Mouse (Mus musculus) MEL (cell line): Measurements from ENCODE around the gene Pisd. TPM values are rescaled to one million over a fixed set of nuclear protein-coding genes. Genes with fewer than 3 reads are reported as not detected.

Source experiments
- DNase-seq: peaks from one replicate; pipeline ENCODE4 v3.0.0; 2011; ENCODE audit warnings: low read depth, low spot score
- H3K27ac ChIP-seq: 2 replicates; pipeline ENCODE4 v1.5.1; 2012; ENCODE audit warnings: low read depth, mild to moderate bottlenecking, control low read depth, low read length, moderate library complexity; ENCODE audit not compliant: control insufficient read depth
- H3K27me3 ChIP-seq, 2 experiments: fragments of 150-350 bp in 1 of 2; sonication (generic) in 1 of 2; 2 replicates each; pipeline ENCODE4 v1.6.1; 2012; ENCODE audit warnings: low read length in 2 of 2, mild to moderate bottlenecking in 2 of 2, improper control_type of control experiment in 1 of 2, moderate library complexity in 1 of 2; ENCODE audit not compliant: insufficient read depth in 2 of 2, control insufficient read depth in 1 of 2
- H3K36me3 ChIP-seq, 2 experiments: 2 replicates each; pipeline ENCODE4 v1.6.1; 2012 to 2014; ENCODE audit warnings: low read length in 2 of 2, improper control_type of control experiment in 1 of 2, inconsistent platforms in 1 of 2, mild to moderate bottlenecking in 1 of 2; ENCODE audit not compliant: insufficient read depth in 2 of 2, control insufficient read depth in 1 of 2
- H3K4me1 ChIP-seq, 2 experiments: fragments of 150-350 bp in 1 of 2; sonication (generic) in 1 of 2; 2 replicates each; pipeline ENCODE4 v1.6.1; 2012; ENCODE audit warnings: low read length in 2 of 2, improper control_type of control experiment in 1 of 2, mild to moderate bottlenecking in 1 of 2; ENCODE audit not compliant: insufficient read depth in 2 of 2, control insufficient read depth in 1 of 2
- H3K4me3 ChIP-seq, 2 experiments: fragments of 150-350 bp in 1 of 2; sonication (generic) in 1 of 2; 2 replicates each; pipeline ENCODE4 v1.5.1; 2012; ENCODE audit warnings: low read depth in 2 of 2, low read length in 2 of 2, mild to moderate bottlenecking in 2 of 2, moderate library complexity in 2 of 2, control low read depth in 1 of 2, improper control_type of control experiment in 1 of 2; ENCODE audit not compliant: control insufficient read depth in 1 of 2, insufficient read depth in 1 of 2
- H3K79me2 ChIP-seq: 2 replicates; pipeline ENCODE4 v1.6.1; 2012; ENCODE audit warnings: mild to moderate bottlenecking, low read length, moderate library complexity; ENCODE audit not compliant: control insufficient read depth, poor library complexity, insufficient read depth
- H3K9ac ChIP-seq: 2 replicates; pipeline ENCODE4 v1.6.1; 2012; ENCODE audit warnings: low read depth, mild to moderate bottlenecking, control low read depth, low read length, moderate library complexity; ENCODE audit not compliant: control insufficient read depth, poor library complexity, severe bottlenecking
- H3K9me3 ChIP-seq: fragments of 150-350 bp; sonication (generic); replicated peaks from 2 replicates; pipeline ENCODE4 v1.6.1; 2012; ENCODE audit warnings: mild to moderate bottlenecking, low read length, improper control_type of control experiment, moderate library complexity; ENCODE audit not compliant: insufficient read depth
- BHLHE40 ChIP-seq: IDR thresholded peaks from 2 replicates; pipeline ENCODE4 v1.6.1; 2012; ENCODE audit warnings: low read depth, mild to moderate bottlenecking, inconsistent platforms, low read length, improper control_type of control experiment, borderline replicate concordance
- CHD2 ChIP-seq: IDR thresholded peaks from 2 replicates; pipeline ENCODE4 v1.6.1; 2011; ENCODE audit warnings: low read length, improper control_type of control experiment
- CTCF ChIP-seq, 3 experiments: IDR thresholded peaks in 2 of 3; conservative IDR thresholded peaks in 1 of 3; 2 replicates each; pipeline ENCODE4 v1.5.1; 2011 to 2012; ENCODE audit warnings: low read length in 3 of 3, low read depth in 2 of 3, mild to moderate bottlenecking in 2 of 3, improper control_type of control experiment in 1 of 3, inconsistent platforms in 1 of 3, mixed read lengths in 1 of 3, moderate library complexity in 1 of 3; ENCODE audit not compliant: control insufficient read depth in 1 of 3, insufficient read depth in 1 of 3, poor library complexity in 1 of 3, severe bottlenecking in 1 of 3
- ETS1 ChIP-seq: IDR thresholded peaks from 2 replicates; pipeline ENCODE4 v1.6.1; 2012; ENCODE audit warnings: low read depth, mild to moderate bottlenecking, inconsistent platforms, low read length, improper control_type of control experiment, moderate library complexity
- GABPA ChIP-seq: IDR thresholded peaks from 2 replicates; pipeline ENCODE4 v1.6.1; 2012; ENCODE audit warnings: low read depth, mild to moderate bottlenecking, inconsistent platforms, low read length, improper control_type of control experiment, moderate library complexity
- HCFC1 ChIP-seq: IDR thresholded peaks from 2 replicates; pipeline ENCODE4 v1.6.1; 2012; ENCODE audit warnings: low read depth, mild to moderate bottlenecking, inconsistent platforms, low read length, improper control_type of control experiment, moderate library complexity
- MAZ ChIP-seq: IDR thresholded peaks from 2 replicates; pipeline ENCODE4 v1.6.1; 2012; ENCODE audit warnings: low read depth, mild to moderate bottlenecking, inconsistent platforms, low read length, improper control_type of control experiment
- MEF2A ChIP-seq: IDR thresholded peaks from 2 replicates; pipeline ENCODE4 v1.6.1; 2014; ENCODE audit warnings: low read depth, mild to moderate bottlenecking, inconsistent platforms, low read length, improper control_type of control experiment; ENCODE audit not compliant: poor library complexity, insufficient replicate concordance, severe bottlenecking; ENCODE audit errors: extremely low read depth
- MYB ChIP-seq: IDR thresholded peaks from 2 replicates; pipeline ENCODE4 v1.6.1; 2011; ENCODE audit warnings: mild to moderate bottlenecking, low read depth, low read length, improper control_type of control experiment
- NELFE ChIP-seq: IDR thresholded peaks from 2 replicates; pipeline ENCODE4 v1.6.1; 2011; ENCODE audit warnings: low read depth, low read length, improper control_type of control experiment
- NRF1 ChIP-seq: IDR thresholded peaks from 2 replicates; pipeline ENCODE4 v1.6.1; 2014; ENCODE audit warnings: low read depth, mild to moderate bottlenecking, inconsistent platforms, low read length, improper control_type of control experiment, moderate library complexity; ENCODE audit not compliant: poor library complexity, insufficient read depth, severe bottlenecking
- POLR2A ChIP-seq, 2 experiments: IDR thresholded peaks; 2 replicates each; pipeline ENCODE4 v1.6.1; 2011 to 2012; ENCODE audit warnings: low read length in 2 of 2, mild to moderate bottlenecking in 2 of 2, control low read depth in 1 of 2, improper control_type of control experiment in 1 of 2, low read depth in 1 of 2, moderate library complexity in 1 of 2; ENCODE audit not compliant: control insufficient read depth in 1 of 2, insufficient read depth in 1 of 2, poor library complexity in 1 of 2
- POLR2AphosphoS5 ChIP-seq: IDR thresholded peaks from 2 replicates; pipeline ENCODE4 v1.6.1; 2012; ENCODE audit warnings: low read depth, borderline replicate concordance, mild to moderate bottlenecking, inconsistent platforms, low read length, moderate library complexity, mixed read lengths
- SIN3A ChIP-seq: IDR thresholded peaks from 2 replicates; pipeline ENCODE4 v1.6.1; 2012; ENCODE audit warnings: low read length, improper control_type of control experiment, inconsistent platforms
- SMC3 ChIP-seq: IDR thresholded peaks from 2 replicates; pipeline ENCODE4 v1.6.1; 2011; ENCODE audit warnings: low read depth, low read length, improper control_type of control experiment
- TBP ChIP-seq: IDR thresholded peaks from 2 replicates; pipeline ENCODE4 v1.8.0; 2011; ENCODE audit warnings: low read depth, low read length, improper control_type of control experiment
- TCF12 ChIP-seq: IDR thresholded peaks from 2 replicates; pipeline ENCODE4 v1.6.1; 2014; ENCODE audit warnings: low read depth, mild to moderate bottlenecking, inconsistent platforms, low read length, improper control_type of control experiment, moderate library complexity
- UBTF ChIP-seq: IDR thresholded peaks from 2 replicates; pipeline ENCODE4 v1.6.1; 2012; ENCODE audit warnings: low read depth, mild to moderate bottlenecking, inconsistent platforms, low read length, improper control_type of control experiment, moderate library complexity, borderline replicate concordance; ENCODE audit not compliant: insufficient read depth
- ZMIZ1 ChIP-seq: IDR thresholded peaks from 2 replicates; pipeline ENCODE4 v1.6.1; 2012; ENCODE audit warnings: low read depth, mild to moderate bottlenecking, inconsistent platforms, low read length, improper control_type of control experiment, moderate library complexity
- polyA plus RNA-seq, 2 experiments: library from polyadenylated mRNA; stranded (reverse) in 1 of 2; unstranded in 1 of 2; fragments of >175 nt in 1 of 2; fragments of >200 nt in 1 of 2; gene quantifications; 2 replicates each; pipeline versions ENCODE4 v1.2.1 to v1.2.4; 2012; ENCODE audit warnings: low replicate concordance in 2 of 2, low read depth in 1 of 2; ENCODE audit not compliant: insufficient read length in 2 of 2, insufficient read depth in 1 of 2, missing spikeins in 1 of 2
- total RNA-seq: library from RNA; depleted of rRNA; stranded (reverse); fragments of 300-350 nt; gene quantifications from 2 replicates; pipeline ENCODE4 v1.2.3, GENCODE M21; 2012

The Pisd gene
- total and polyA plus RNA-seq, 3 experiments: 59.5 to 76.3 (median 70.1) TPM

DNA sequence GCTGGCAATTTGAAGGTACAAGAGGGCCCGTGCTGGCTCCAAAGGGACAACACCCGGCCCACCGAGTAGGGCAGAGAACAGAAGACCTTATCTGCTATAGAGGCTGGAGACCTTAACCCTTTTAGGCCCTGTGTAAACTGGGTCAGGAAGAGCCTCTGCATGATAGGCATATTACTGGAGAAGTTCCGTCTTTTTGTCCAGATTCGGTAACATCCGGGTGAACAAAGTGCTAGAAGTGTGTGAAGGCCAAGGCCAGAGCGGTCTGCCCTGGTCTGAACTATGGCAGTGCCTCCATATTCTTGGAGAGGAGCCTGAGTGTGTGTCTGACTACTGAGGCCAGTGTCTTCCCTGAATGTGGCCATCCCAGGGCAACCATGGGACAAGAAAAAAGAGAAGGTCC, 41.6 kb upstream of the Pisd start, which contains the start of gene Gm20671:
Gene Gm20671, minus strand, starts transcription at position 101 of the 400 bp plus-strand sequence.
- no peak for TF ChIP-seq NELFE
- no peak for TF ChIP-seq ETS1
- no peak for TF ChIP-seq ZMIZ1
- TF ChIP-seq MEF2A: no peak
- no peak for TF ChIP-seq NRF1
- Histone ChIP-seq H3K27me3 (no peaks in the 10 kb centered on the region), H3K36me3 (peaks cover 0 to 47% of the 10 kb centered on the region in 2 experiments; a peak in 2 of 4 replicates), H3K9ac (no peak within 1 kb of the TSS), H3K27ac (no peak within 1 kb of the TSS), H3K79me2 (peaks cover 7% of the 10 kb centered on the region), H3K9me3 (no peaks in the 10 kb centered on the region), H3K4me3 (no peak within 1 kb of the TSS), H3K4me1 (no peaks in the 10 kb centered on the region)
- no peak for DNase-seq

DNA sequence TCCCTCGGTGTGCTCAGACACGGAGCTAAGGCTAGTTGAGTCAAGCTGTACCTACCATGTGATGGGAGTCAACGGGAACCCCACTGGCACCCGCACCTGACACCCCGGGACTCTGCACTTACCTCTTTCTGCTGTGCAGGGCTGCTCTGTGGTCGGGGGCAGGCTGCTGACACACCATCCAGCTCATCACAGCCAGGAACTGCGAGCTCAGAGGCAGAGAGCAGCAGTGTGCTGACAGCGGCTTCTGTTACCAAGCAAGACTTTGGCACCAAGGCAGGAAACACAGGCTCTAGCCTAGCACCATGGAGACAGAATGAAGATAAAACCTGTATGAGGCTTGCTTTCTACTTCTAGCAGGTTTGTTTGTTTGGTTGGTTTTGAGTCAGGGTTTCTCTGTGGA, 35.0 kb upstream of the Pisd start:
- Histone ChIP-seq H3K9me3 (no peaks in the 10 kb centered on the region), H3K4me3 (no peak overlapping the region), H3K27me3 (no peaks in the 10 kb centered on the region), H3K36me3 (peaks cover 0 to 51% of the 10 kb centered on the region in 2 experiments; a peak in 2 of 4 replicates), H3K79me2 (peaks cover 2% of the 10 kb centered on the region; the same call in 1 of the 2 replicates), H3K9ac (no peak overlapping the region), H3K27ac (no peak overlapping the region), H3K4me1 (no peaks in the 10 kb centered on the region)
- TF ChIP-seq BHLHE40 (no peak), MAZ (no peak), GABPA (no peak), MEF2A (no peak), UBTF (no peak), TCF12 (no peak), POLR2AphosphoS5 (no peak), HCFC1 (no peak), CTCF (IDR thresholded peaks at IDR 0.05 in 2 of 3, conservative IDR thresholded peaks at IDR 0.05 in 1 of 3; ENCODE audit: control insufficient read depth in 1 of 3, insufficient read depth in 1 of 3, low read depth in 2 of 3, low read length in 3 of 3, poor library complexity in 1 of 3, severe bottlenecking in 1 of 3) (no peak), SMC3 (no peak), MYB (no peak), SIN3A (no peak), CHD2 (no peak), POLR2A (IDR thresholded peaks at IDR 0.05; ENCODE audit: control insufficient read depth in 1 of 2, insufficient read depth in 1 of 2, low read depth in 1 of 2, low read length in 2 of 2, poor library complexity in 1 of 2) (no peak), TBP (no peak)
- DNase-seq: no peak
